Mouse (Mus musculus) bone marrow macrophage, adult 2 months (primary cell): ENCODE data around the gene Aasdh.

Experiments
- CTCF ChIP-seq: IDR thresholded peaks from 2 replicates; pipeline ENCODE4 v1.5.1; 2012; ENCODE audit warnings: low read depth, mild to moderate bottlenecking, low read length, moderate library complexity
- POLR2A ChIP-seq: IDR thresholded peaks from 2 replicates; pipeline ENCODE4 v1.6.1; 2012; ENCODE audit warnings: mild to moderate bottlenecking, low read depth, low read length, borderline replicate concordance

- TF ChIP-seq CTCF, result no peak
- TF ChIP-seq POLR2A, result no peak
Observed at GRCm38 (mm10) chr5:76868693-76869286, 36.5 kb downstream of the Aasdh start.
